Mouse (Mus musculus) activated CD4-positive, CD25-positive, alpha-beta regulatory T cell, adult 4 months (primary cell): ENCODE measurements around the gene Ptpa. TPM values are rescaled to one million over a fixed set of nuclear protein-coding genes. Genes with fewer than 3 reads are reported as not detected.

ENCODE experiments used
- ATAC-seq: one replicate; pipeline ENCODE4 v1.8.0; 2017
- polyA plus RNA-seq, 2 experiments: library from polyadenylated mRNA; unstranded; fragments of 100-300 nt; shearing (Covaris generic); gene quantifications; one replicate each; pipeline ENCODE4 v1.2.1; 2017

The Ptpa gene
- polyA plus RNA-seq, 2 experiments from 2014 or later: 46.4 to 73.2 TPM

GRCm38 (mm10) chr2:30469009-30469408, 53.2 kb downstream of the Ptpa start:
- no peak for ATAC-seq

DNA sequence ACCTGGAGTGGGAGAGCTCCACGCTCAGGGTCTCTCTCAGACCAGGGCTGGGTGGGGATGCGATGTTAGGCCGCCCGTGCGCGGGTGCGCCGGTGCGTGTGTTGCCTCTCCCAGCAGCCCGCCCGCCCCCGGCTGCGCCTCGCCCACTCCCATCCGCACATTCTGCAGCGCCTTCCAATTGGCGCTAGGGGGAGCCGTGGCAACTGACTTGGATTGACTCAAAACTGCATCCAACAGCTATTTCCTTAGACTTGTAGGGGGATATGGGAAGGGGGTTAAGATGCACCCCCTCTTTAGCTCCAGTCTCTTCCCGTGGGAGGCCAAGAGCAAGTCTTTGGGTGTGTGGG, 53.9 kb downstream of the Ptpa start:
- ATAC-seq: peak; percentile 53

- ATAC-seq: peak; percentile 16
Observed at GRCm38 (mm10) chr2:30470143-30470946, 54.5 kb downstream of the Ptpa start.

GRCm38 (mm10) chr2:30471051-30471450, 55.2 kb downstream of the Ptpa start:
- no peak for ATAC-seq

GRCm38 (mm10) chr2:30471795-30472720, 56.2 kb downstream of the Ptpa start:
- ATAC-seq: no peak

DNA sequence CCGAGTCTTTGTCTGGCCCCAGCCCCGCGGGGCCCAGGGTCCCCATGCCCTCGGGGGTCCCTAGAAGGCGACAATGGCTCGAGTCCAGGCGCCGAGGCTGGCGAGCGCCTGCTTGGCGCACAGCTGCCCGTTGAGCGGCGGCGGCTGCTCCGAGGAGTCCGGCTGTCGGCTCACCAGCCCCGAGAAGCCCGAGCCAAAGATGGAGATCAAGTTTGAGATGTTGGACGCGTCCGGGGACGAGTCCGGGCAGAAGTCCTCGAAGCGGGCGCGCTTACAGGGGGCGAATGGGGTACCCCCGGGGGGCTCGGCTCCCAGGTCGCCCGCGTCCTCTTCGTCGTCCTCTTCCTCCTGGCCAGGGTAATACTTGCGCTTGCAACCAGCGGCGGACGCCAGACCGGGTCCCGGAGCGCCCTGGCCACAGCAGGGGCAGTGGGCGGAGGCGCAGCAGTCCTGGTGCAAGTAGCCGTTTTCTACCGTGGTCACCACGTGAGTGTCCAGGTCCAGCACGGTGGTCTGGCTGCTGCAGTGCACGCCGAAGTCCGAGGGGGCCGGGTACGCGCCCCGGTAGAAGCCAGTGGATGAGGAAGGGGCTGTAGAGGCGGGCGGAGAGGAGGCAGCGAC, 57.0 kb downstream of the Ptpa start:
- ATAC-seq: no peak

- no peak for ATAC-seq
Observed at GRCm38 (mm10) chr2:30473431-30474031, 57.7 kb downstream of the Ptpa start.

DNA sequence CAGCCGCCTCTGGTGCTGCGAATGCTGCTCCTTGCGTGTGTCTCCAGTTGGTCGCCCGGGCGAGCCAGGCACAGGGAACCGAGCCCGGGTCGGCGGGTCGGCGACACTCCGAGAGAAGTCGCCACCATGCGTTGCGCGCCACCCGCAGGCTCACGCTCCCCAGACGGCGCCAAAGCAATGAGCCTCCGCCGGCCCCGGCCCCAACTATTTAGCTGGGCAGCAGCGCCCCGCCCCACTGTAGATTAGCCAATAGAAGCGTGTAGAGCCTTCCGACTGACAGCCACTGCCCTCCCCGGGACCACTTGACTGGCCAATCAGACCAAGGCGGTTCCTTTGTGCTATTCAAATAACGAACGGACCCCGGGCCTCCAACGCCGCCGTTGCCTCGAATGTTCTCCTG, 58.2 kb downstream of the Ptpa start, which contains the start of gene Ier5l:
TSS of gene Ier5l (minus strand) at position 181 of the 400 bp plus-strand sequence.
- no peak for ATAC-seq

- no peak for ATAC-seq
Observed at GRCm38 (mm10) chr2:30474776-30475175, 58.9 kb downstream of the Ptpa start.

DNA sequence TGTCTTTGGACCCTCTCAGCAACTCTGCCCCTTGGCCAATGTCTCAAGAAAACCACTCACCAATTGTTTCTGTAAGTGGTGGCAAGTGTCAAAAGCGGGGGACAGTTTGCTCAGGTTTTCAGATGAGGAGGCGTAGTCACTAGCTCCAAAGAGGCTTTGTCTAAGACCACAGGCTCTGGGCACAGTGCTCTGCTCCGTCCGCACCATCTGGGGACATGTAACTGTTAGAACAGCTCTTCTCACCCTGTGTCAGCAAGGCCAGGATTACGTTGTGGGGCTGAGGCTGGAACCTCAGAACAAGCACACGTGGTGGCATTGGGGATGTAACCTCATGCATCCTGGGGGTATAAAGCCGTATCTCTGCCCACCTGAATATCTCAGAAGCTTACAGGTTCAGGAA, 59.6 kb downstream of the Ptpa start:
- ATAC-seq: no peak

DNA sequence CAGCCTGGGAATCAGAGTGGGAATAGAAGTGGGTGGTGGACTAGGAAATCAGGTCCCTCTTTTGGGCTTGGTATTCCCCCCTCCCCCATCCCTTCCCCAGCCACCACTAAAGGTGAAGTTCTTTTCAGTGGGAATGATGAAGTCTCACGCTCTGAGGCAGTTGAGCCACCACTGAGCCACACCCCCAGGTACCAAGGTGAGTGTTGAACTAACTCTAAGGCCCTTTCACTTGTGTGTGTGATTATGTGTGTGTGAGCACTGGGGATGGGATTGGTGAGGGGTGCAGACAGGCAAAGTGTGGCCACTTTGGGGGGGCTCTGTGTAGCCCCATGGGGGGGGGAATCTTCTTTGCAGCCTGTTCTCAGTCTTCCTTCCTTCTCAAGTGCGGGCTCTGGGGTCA, 60.4 kb downstream of the Ptpa start:
- ATAC-seq: no peak

GRCm38 (mm10) chr2:30478526-30478925, 62.7 kb downstream of the Ptpa start:
- no peak for ATAC-seq

- no peak for ATAC-seq
Observed at GRCm38 (mm10) chr2:30487597-30487996, 71.8 kb downstream of the Ptpa start.

DNA sequence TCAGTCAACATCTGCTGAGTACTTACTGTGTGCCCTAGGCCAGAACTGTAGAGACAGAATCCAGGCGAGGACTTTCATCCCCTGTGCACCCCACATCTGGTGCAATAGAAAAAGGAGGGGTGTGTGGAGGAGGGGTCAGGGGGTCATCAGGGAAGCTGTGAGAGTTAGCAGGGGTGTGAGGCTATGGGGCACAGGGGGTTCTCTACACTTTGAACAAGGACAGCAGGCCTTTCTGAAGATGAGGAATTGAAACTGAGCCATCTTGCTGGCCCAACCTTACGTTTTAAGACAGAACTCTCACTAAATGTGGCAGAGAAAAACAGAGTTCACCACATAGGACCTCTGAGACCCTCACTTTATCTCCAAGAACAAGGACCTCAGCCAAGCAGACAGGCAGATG, 74.5 kb downstream of the Ptpa start:
- ATAC-seq: no peak

DNA sequence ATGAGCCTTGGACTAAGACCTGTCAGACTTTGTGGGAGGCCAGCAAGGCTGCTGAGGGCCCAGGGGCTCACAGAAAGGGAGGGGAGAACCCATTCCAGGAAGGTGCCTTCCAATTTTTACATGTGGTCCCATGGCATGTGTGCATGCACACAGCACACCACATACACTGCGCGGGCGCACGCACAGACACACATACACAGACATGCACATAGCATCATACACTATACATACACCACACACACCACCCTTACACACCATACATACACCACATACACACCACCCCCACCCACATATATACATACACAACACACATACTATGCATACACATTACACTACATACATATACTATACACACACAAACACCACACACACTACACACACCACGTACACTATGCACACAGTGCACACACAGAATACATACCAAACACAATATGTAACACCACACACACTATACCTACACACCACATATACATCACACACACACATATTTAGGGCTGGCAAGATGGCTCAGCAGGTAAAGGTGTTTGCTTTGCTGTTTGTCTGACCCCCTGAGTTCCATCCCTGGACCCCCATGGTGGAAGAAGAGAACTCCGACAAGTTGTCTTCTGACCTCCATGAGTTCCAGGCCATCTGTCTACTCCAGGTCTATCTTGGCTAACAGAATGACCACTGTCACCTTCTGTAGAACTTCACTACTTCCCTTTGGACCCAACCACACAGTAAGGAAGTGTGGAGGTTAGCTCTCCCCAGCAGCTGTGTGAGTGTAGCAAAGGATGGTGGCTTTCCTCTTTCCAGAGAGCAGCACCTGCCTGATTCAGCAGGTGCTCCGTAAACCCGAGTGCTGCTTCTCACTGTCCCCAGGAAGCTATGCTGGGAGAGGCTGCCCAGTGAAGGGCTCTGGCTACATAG, 79.4 kb downstream of the Ptpa start:
- no peak for ATAC-seq

DNA sequence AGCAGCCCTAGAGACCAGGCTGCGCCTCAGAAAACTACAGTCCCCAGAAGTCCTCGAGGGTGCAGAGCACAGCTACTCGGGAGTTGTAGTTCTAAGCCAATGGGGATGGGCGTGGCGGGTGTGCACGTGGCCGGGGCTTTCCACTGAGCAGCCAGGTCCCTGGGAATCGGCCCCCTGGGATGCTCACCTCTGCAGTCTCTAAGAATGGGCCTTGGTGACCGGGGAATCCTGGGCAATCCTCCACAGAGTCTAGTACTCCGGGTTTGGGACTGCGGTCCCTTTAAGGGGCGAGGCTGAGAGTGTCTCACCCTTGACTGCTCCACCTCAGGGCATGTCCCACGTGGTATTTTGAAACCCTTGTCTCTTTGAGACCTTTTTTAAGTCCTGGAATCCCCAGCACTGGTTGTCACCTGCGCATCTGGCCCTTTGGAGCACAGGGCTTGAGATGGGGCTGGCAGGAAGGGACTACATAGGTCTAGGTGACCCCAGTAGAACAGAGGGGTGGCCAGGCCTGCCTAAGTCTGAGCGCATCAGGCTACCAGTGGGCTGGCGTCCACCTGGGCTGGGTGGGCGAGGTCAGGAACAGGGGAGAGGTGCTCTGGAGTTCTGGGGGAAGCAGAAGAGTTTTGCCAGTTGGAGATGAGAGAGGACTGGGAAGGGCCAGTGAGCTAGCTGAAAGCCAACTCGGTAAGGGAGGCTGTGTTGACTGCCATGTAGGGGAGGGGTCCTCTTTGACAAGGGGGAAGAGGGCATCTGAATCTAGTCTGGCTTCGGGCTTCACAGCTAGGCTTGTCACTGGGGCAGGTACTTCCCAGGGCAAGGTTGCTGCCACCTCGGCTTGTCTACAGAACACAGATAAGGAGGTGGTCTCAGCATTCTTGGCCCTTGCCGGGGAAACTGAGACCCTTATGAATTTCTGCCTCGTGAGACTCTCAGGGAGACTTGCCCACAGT, 80.3 kb downstream of the Ptpa start:
- ATAC-seq: peak; percentile 82
